Mouse (Mus musculus) left cerebral cortex, postnatal 14 days (tissue): ENCODE data around the gene Gpsm1. TPM values are rescaled to one million over a fixed set of nuclear protein-coding genes. Genes with fewer than 3 reads are reported as not detected.

Experiments used
- DNase-seq, 2 experiments: peaks; one replicate each; pipeline ENCODE4 v3.0.0; 2021 to 2022; ENCODE audit warnings: low spot score in 2 of 2, mixed read lengths in 1 of 2
- intact Hi-C: fragments of 180-260 bp; cut with DNase I; formaldehyde crosslinking; loops from one replicate; pipeline ENCODE4 v1.15.1; 2025
- total RNA-seq, 2 experiments: library from RNA; stranded (reverse); gene quantifications; 2 replicates each; pipeline ENCODE4 v1.2.3; 2021

The Gpsm1 gene
- total RNA-seq, 2 experiments from 2014 or later = 60.7 to 64.2 TPM

- no peak for DNase-seq
- intact Hi-C loops = no loop called here
Measured at GRCm38 (mm10) chr2:26305555-26305954, 9.8 kb upstream of the Gpsm1 start.

GRCm38 (mm10) chr2:26306702-26307101 lies 8.6 kb upstream of the Gpsm1 start:
- intact Hi-C loops = no loop called here
- no peak for DNase-seq

- DNase-seq = no peak
- intact Hi-C loops = no loop called here
Measured at GRCm38 (mm10) chr2:26309739-26310138, 5.6 kb upstream of the Gpsm1 start.

GRCm38 (mm10) chr2:26311936-26312335 lies 3.4 kb upstream of the Gpsm1 start:
- intact Hi-C loops = no loop called here
- peak in 1 of 2 experiments; percentile 54 for DNase-seq

GRCm38 (mm10) chr2:26312812-26313211 lies 2.5 kb upstream of the Gpsm1 start:
- no peak for DNase-seq
- intact Hi-C loops = no loop called here

- no peak for DNase-seq
- intact Hi-C loops = no loop called here
Measured at GRCm38 (mm10) chr2:26313394-26313793, 1.9 kb upstream of the Gpsm1 start.

- intact Hi-C loops = no loop called here
Measured at GRCm38 (mm10) chr2:26314281-26315071, 839 bp upstream of the Gpsm1 start.

GRCm38 (mm10) chr2:26315925-26316311 lies 603 bp downstream of the Gpsm1 start:
- intact Hi-C loops = no loop called here
- DNase-seq = peak; percentile 39 to 58

More at GRCm38 (mm10) chr2:26314281-26315071, 839 bp upstream of the Gpsm1 start:
- peak in 1 of 2 experiments; percentile 35 for DNase-seq

- DNase-seq = no peak
- intact Hi-C loops = no loop called here
Measured at GRCm38 (mm10) chr2:26316576-26317246, 1.4 kb downstream of the Gpsm1 start.

- DNase-seq = no peak
- intact Hi-C loops = no loop called here
Measured at GRCm38 (mm10) chr2:26317371-26317770, 2.1 kb downstream of the Gpsm1 start.

- intact Hi-C loops = no loop called here
- DNase-seq = no peak
Measured at GRCm38 (mm10) chr2:26317991-26318672, 2.8 kb downstream of the Gpsm1 start.

- intact Hi-C loops = no loop called here
- DNase-seq = no peak
Measured at GRCm38 (mm10) chr2:26319109-26319508, 3.8 kb downstream of the Gpsm1 start.

- no peak for DNase-seq
- intact Hi-C loops = loop anchor here (10.0 kb wide), 1 partner anchor 245 kb away; no protein-coding TSS in a partner anchor
Measured at GRCm38 (mm10) chr2:26319519-26320244, 4.4 kb downstream of the Gpsm1 start.

GRCm38 (mm10) chr2:26320245-26321185 lies 5.2 kb downstream of the Gpsm1 start:
- no peak for DNase-seq
- intact Hi-C loops = loop anchor here (10.0 kb wide), 1 partner anchor 244 kb away; no protein-coding TSS in a partner anchor

- no peak for DNase-seq
- intact Hi-C loops = loop anchor here (10.0 kb wide), 1 partner anchor 241 kb away; no protein-coding TSS in a partner anchor
Measured at GRCm38 (mm10) chr2:26323589-26324325, 8.4 kb downstream of the Gpsm1 start.

- intact Hi-C loops = loop anchor here (10.0 kb wide), 1 partner anchor 240 kb away; no protein-coding TSS in a partner anchor
- DNase-seq = peak; percentile 60 to 61
Measured at GRCm38 (mm10) chr2:26324917-26325316, 9.6 kb downstream of the Gpsm1 start.

GRCm38 (mm10) chr2:26325386-26326181 lies 10.3 kb downstream of the Gpsm1 start:
- peak in 1 of 2 experiments; percentile 46 for DNase-seq
- intact Hi-C loops = loop anchor here (10.0 kb wide), 1 partner anchor 239 kb away; no protein-coding TSS in a partner anchor
